Mouse (Mus musculus): ENCODE results near the gene Igf2bp2.

DNA sequence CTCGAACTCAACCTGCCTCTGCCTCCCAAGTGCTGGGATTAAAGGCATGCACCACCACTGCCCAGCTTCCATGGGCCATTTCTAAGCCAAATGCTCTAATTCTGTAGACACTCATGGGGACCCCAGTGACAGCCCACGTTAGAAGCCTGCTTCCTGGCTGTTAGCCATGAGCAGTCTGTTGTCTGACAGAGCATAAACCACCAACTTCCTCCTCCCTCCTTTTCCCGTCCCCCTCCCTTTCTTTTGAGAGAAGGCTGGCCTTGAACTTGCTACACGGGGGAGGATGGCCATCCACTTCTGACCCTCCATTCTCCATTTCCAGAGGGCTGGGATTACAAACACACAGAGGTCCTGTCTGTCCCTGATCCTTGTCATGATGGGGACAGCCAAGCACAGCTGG, 100.8 kb downstream of the Igf2bp2 start:
- no peak for TF ChIP-seq E2F4 (IDR thresholded peaks at IDR 0.05; ENCODE audit: insufficient read depth)
- TF ChIP-seq POLR2AphosphoS2 (IDR thresholded peaks at IDR 0.05; ENCODE audit: insufficient read length, low read depth), result no peak
- TF ChIP-seq SRF (IDR thresholded peaks at IDR 0.05; ENCODE audit: control insufficient read depth, insufficient read length, low read depth), result no peak
- no peak for TF ChIP-seq CEBPB (IDR thresholded peaks at IDR 0.05; ENCODE audit: insufficient read depth, poor library complexity, severe bottlenecking)
- TF ChIP-seq POLR2A (IDR thresholded peaks at IDR 0.05; ENCODE audit: insufficient read length, low read depth), result no peak
- no peak for TF ChIP-seq TCF3 (IDR thresholded peaks at IDR 0.05; ENCODE audit: insufficient read length, low read depth)
- TF ChIP-seq MAX (IDR thresholded peaks at IDR 0.05; ENCODE audit: low read depth), result no peak
- no peak for TF ChIP-seq MYOG (IDR thresholded peaks at IDR 0.05; ENCODE audit: control insufficient read depth in 1 of 3, insufficient read depth in 1 of 3, insufficient read length in 2 of 3, low read depth in 2 of 3)
- no peak for TF ChIP-seq TCF12 (IDR thresholded peaks at IDR 0.05; ENCODE audit: insufficient read depth, poor library complexity, severe bottlenecking)
- TF ChIP-seq MYOD1 (IDR thresholded peaks at IDR 0.05; ENCODE audit: control insufficient read depth in 1 of 3, insufficient read length in 2 of 3, low read depth in 2 of 3), result no peak
- TF ChIP-seq USF1 (IDR thresholded peaks at IDR 0.05; ENCODE audit: low read depth), result no peak
